Mouse (Mus musculus) WW6 (cell line): Measurements from ENCODE around the gene B230217C12Rik.

ENCODE experiments used
- DNase-seq: peaks from one replicate; pipeline ENCODE4 v3.0.0-alpha.2; 2013; ENCODE audit warnings: low read depth, low spot score

B230217C12Rik gene

DNA sequence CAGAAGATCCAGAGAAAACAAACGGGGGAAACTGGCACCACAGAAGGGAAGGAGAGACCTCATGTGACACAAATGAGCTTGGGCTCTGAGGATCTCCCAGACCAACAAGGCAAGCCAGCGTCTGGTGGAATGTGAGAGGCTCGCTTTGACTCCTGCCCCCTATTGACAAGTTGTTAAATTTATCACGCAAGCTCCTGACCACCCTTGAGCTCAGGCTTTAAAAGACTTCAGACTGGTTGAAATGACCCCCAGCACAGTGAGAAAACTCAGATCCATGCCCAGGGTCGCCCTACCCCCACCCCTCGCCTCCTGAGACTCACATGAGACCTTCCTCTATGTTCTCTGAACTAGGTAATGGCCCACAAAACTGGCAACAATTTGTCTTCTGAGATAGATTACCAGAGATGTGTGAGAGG lies at the start of gene B230217C12Rik:
Gene B230217C12Rik (plus strand): TSS at position 242 of the 416 bp plus-strand sequence.
- DNase-seq: peak; percentile 63

DNA sequence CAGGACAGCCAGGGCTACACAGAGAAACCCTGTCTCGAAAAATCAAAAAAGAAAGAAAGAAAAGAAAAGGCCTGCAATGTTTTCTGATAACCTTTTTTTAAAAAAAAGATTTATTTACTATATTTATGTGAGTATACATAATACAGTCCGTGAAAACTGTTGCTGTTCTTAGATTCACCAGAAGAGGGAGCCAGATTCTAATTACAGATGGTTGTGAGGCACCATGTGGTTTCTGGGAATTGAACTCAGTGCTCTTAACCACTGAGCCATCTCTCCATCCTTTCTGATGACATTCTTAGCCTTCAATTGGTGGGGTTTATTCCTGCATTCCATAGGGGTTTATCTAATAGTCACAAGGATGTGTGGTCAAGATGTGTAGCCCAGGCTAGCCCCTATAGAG lies 47.4 kb upstream of the B230217C12Rik start:
- DNase-seq: no peak

DNA sequence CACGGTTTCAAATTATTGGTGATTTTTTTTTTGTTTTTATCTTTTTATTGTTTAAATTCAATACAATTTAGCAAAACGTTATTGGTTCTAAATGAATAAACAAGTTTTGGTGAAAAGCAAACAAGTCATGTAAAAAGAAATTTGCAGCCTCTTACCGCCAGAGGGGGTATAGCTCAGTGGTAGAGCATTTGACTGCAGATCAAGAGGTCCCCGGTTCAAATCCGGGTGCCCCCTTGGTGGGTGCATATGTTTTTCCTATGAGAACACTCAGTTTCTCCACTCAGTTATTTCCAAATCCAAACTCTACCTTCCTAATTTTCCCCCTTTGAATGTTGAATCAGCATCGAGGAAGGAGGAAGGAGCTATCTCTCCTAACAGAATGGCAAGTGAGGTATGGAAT lies 43.7 kb upstream of the B230217C12Rik start:
- no peak for DNase-seq

DNA sequence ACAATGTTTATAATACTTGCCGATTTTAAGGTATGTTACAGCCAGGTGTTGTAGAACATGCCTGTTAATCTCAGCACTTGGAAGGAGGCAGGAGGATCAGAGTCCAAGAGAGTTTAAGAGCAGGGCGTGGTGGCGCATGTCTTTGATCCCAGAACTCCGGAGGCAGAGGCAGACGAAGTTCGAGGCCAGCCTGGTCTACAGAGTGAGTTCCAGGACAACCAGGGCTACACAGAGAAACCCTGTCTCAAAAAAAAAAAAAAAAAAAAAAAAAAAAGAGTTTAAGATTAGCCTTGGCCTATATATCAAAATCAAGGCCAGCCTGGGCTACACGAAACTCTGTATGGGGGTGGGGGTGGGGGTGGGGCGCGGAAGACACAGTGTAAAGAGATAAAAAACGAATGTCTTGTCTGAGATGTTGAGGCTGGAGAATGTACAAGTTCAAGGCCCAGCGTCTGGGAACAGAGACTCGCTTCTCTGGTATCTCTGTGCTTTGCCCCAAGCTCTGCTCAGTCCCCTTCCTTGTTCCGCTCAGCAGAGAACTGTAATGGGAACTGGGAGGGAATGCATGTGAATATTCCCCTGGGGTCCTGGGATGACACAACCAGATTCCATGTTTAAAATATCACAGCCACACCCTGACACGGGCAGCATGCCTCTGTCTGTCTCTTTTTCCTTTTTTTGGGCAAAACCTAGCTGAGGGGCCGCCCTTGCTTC lies 43.1 kb upstream of the B230217C12Rik start:
- DNase-seq: no peak

DNA sequence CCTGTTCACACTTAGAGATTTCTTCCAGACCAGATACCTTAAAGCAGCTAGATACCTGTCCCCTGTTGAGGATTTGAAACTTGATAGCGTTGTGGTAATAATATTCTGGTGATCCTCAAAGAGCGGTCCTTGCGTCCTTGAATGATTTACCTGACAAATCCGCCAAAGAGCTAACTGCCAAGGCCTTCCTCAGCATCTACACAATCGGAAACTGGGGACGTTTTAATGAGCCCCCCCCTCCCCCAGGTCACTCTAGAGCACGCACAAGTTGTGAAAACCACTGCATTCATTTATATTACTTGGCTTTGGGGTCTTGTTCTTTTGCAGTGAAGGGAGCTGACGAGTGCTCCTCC lies 42.5 kb upstream of the B230217C12Rik start:
- DNase-seq: no peak

DNA sequence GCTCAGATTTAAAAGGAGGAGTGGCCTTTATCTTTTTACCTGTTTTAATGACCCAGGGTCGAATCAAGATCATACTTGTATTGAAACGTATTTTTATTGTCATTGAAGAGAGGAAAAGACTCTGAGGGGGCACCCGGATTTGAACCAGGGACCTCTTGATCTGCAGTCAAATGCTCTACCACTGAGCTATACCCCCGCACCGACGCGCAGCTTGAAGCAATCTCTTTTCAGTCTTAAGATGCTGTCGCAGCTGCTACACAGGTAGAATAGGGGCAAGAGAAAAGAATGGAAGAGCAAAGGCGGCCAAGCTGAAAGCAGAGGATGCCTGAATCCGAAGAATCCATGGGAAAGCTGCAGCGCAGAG lies 41.8 kb upstream of the B230217C12Rik start, which contains the start of gene Lasp1:
Gene Lasp1 (plus strand): TSS at position 219 of the 364 bp plus-strand sequence.
- DNase-seq: peak; percentile 87

DNA sequence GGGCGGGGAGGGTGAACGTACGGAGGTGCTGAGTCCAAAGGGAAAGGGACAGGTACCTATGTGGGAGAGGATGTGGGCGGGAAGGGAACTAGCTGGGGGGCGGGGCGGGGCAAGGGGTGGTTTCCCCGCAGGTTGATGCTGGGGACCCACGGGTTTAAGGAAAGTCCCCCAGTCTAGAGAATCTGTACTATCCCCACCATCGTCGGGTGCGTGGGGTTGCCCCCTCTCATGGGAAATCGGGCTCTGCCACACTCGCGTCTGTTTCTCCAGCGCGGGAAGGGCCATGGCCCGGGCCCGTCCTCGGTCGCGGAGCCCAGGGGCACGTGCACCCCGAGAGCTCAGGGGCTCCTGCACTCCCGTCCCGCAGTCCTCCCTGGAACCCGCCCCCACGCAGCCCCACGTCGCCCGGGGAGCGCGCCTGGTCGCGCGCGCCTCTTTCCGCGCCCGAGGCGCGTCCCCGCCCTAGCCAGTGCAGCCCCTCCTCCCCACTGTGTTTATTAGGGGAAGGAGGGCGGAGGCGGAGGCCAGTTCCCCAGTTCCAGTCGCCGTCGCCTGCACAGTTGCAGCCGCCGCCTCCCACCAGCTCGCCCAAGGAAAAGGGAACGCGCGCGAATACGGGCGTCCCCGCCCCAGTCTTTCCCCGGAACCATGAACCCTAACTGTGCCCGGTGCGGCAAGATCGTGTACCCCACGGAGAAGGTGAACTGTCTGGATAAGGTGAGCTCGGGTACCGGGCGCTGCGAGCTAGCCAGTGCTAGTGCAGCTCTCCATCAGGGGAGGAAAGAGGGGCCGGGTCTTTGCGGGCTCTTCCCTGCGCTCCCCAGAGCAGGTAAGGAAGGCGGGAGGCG lies 41.2 kb upstream of the B230217C12Rik start:
- DNase-seq: peak; percentile 61

DNA sequence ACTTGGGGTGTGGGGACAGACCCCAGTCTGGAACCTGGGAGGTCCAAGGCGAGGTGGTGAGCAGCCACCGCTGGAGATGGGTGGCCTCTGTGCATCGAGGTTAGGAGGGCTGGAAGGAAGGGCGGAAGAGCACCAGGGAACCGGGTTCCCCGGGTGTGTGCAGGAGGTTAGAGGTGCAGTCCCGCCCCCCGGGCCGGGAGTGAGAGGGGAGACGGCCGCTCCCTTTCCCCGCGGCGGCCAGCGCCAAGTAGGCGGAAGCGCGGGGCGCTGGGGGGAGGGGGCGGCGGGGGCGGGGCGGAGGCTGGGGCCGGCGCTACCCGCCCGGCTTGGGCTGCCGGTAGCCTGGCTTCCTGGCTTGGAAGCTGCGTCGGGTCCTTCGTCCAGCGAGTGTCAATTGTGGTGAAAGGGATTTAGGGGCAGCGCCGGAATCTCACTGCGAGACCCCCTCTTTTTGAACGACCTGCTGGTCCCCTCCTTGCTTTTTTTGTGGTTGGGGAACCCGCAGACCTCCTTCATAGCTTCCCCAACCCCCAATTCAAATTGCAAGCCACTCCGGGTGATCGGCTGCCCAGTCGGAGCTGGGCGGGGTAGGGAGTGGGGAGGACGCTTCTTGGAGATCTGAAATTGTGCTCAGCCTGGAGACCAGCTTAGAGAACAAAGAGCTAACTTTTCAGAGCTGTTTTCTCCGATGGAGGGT lies 40.4 kb upstream of the B230217C12Rik start:
- no peak for DNase-seq

DNA sequence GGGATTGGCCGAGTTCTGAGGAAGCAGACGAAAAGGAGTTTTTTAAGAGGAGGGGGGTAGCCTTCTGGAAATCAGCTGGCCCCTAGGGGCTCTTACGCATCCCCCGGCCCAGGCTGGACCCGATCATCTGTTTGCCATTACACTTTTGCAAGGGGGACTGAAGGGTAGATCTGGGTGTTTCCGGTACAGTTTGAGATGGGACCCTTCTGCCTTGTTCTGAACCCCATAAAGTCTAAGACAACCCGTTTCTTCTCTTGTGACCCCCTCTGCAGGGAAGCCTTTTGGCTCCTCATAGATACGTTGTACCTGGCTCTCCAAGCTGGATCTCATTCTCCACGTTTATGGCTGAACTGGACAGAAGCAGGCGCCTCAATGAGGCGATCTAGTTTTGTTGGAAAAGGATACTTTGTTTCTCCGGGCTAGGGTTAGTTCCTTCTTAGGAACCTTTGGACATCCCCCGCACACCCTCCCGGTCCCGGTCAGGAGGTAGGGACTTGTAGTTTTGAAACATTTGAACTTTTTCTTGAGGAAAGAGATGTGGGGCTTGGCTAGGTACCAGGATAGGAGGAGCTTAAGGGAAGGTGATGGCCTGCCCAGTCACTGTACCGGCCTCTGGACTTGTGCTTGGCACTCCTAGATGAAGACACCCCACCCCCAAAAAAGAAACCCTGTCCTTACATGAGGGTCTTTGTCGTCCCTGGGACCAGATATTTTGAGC lies 39.7 kb upstream of the B230217C12Rik start:
- no peak for DNase-seq

DNA sequence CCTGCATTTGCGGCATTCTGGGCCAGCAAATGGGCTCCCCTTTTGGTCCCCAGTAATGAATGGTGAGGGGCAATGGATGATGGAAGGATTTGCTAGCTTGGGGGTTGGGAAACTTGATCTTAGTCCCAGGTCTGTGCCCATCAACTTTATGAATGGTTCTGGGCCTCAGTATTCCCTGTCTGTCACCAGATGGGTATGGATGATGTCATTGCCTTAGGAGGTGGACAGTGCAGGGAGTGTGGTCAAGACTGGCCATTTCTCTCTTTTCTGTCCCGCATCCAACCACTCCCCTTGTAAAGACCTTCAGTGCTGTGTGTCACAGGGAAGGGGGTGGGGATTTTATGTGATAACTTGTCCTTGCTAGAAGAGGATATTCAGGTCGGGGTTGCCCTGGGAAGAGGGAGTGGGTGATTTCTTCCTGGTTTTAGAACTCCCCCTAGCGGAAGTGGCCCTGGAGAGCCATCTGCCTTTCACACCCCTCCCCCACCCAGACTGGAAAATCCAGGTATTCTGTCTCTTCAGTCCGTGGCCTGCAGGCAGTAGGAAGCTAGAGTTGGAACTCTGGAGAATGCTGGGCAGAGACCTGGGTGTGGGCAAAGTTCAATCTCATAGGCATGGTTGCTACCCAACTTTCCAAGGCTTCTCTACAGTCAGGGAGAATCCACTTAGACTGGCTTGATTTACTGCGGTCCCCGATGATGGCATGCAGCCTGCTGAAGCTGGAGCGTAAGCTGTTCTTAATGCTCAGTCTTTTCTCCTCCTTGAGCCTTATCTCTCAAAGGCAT lies 39.0 kb upstream of the B230217C12Rik start:
- peak; percentile 67 for DNase-seq

DNA sequence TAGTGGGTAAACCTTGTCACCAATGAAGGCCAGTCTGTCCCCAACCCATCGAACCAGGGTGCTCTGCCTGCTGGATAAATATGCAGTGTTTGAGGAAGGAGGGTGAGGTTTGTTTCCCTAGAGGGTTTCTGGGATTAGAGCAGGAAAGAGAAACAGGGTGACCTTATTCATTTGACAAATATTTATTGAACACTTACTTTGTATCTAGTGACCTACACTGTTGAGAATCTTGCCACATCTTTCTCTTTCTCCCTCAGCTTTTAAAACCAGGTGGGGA lies 38.4 kb upstream of the B230217C12Rik start:
- DNase-seq: no peak

DNA sequence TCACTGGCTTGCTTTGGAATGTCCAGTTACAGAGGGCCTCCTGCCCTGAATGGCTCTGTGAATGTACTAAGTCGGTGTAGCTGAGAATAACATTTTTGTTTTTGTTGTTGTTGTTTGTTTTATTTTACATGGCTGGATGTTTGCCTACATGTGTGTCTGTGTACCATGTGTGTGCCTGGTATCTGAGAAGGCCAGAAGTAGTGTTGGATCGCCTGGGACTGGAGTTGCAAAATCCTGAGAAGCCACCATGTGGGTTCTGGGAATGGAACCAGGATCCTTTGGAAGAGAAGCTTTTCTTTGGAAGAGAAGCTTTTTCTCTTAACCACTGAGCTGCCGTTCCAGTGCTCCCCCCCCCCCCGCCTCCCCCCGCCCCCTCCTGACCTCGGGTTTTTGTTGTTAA lies 38.1 kb upstream of the B230217C12Rik start:
- DNase-seq: no peak

DNA sequence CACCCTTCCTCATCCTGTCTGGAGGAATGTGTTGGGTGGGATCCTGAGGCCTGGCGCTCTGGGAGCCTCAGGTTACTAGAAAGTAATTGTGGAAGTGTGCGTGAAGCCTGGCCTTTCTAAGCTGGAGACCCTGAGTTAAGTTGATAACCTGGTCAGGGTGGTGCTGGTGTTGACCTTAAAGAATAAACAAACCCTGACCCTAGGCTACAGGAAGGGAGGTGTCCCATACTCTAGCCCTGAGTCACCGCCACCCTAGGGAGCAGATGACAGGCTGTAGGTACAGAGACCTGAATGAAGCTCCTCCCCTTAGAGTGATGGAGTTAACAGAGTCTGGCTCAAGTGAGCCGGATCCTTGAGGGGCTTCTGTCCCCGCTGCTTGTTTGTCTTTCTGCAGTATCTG lies 36.7 kb upstream of the B230217C12Rik start:
- DNase-seq: no peak

DNA sequence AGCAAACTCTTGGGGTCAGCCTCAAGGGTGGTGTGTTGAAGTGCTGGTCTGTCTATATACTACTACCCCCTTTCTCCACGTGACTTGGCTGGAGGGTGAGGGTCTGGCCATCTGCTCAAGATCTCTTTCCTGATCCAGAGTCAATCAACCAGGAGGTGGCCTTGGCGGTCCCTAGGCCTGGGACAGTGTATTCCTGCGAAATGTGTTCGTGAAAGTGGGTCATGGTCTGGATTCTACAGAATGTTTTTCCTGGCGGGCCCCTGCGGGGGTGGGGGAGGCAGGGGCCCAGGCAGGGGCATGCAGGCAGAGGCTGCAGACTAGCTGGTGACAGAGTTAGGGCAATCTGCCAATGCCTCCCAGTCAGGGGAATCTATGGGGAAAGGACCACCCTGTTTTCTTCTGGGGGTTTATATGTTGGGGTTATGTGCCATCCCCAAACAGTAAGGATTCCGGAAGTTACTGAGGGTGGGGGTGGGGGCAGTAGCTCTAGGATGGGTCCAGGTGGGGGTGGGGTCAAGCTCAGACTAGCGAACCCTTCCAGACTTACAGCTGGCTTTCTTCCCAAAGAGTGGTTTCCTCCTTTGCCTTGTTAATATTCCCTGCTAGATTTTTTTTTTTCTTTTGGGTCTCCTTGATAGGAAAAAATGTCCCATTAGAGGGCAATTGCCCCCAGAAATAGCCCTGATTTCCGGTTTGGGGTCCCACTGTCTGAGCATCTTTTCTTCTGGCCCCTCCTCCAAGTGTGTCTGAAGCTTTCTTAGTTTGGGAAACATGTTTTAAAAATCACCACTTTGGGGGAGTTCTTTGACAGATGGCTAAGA lies 35.5 kb upstream of the B230217C12Rik start:
- DNase-seq: no peak

DNA sequence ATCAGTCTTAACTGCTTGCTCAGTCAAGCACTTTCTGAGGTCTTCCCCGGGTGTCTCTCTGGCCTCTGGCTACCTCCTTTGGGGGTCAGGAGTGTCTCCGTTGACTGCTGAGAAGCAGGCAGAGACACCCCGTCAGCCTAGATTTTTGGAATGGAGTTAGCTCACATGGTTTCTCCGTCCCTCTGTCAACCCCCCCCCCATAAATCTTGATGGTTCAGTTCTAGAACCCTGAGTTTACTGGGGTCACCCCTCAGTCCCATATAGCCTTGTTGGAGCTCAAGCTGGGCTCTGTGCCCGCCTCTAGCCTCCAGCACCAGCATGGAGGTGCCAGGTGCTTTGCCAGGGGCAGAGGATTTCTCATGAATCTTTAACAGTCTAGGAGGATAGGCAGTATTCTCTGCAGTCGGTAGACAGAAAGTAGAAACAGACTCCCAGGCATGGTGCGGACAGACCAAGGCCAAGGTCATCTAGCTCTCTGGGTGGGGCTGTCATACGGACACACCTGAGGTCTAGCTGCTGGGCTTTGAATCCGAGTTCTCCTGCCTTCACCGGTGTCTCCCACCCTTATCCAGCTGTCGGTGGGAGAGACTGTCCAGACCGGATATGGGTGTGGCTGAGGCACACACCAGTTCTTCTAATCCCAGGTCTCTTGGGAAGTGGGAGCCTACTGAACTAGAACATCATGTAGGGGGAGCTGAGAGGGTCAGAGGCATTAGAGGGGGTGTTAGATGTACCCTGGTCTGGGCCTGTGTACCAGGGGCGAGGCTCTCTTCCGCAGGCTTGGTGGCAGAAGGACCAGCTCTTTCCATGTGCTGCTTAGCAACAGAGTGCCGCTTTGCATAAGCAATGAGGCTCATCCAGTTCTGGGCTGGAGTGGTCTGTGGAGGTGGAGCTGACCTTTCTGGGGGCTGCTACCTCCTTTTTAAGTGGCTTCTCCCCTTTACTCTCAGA lies 34.6 kb upstream of the B230217C12Rik start:
- DNase-seq: no peak

DNA sequence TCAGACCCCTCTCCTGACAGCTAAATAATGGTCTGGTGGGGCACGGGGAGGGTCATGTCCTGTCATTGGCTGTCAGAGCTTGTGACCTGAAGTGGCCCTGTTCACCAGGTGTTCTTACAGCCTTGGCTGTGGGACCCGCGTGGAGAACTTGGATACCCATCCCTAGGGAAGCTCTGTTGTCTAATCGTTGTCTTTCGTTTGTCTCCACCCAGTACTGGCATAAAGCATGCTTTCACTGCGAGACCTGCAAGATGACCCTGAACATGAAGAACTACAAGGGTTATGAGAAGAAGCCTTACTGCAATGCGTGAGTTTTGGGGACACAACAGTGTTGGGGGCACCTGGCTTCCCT lies 34.0 kb upstream of the B230217C12Rik start:
- no peak for DNase-seq

DNA sequence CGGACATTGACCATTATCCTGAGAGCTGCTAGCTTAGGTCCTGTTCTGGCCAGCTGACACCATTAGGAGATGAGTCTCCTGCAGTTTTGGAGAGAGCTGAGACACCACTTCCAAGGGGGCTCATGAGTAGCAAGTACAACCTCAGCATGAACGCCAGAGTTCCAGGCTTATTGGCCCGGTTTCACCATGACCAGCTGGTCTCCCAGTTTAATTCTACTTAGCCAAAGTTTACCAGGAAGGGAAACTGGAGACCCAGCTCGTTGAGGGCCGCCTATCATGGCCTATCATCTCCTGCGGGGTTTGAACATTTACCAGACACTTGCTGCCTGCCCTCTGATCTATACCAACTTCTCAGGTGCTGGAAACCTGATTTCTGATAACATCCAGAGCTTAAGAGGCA lies 33.0 kb upstream of the B230217C12Rik start:
- no peak for DNase-seq

DNA sequence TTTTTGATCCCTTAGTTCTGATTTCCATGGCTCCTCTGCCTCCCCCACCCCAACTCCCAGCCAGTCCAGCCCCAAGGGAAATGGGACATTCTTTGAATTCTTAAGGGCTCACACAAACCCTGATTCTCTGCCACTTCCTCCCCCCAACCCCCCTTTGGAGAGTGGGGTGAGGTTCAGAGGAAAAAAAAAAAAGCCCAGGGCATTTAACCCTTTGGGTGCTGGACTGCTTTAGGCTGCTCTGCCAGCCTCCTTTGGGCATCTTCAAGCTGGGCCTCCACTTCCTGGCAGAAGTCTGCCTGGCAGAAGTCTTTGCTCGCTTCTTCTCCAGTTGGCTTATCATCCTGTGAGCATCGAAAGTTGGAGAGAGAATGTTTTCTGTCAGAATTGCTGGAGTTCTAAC lies 32.5 kb upstream of the B230217C12Rik start:
- DNase-seq: no peak

DNA sequence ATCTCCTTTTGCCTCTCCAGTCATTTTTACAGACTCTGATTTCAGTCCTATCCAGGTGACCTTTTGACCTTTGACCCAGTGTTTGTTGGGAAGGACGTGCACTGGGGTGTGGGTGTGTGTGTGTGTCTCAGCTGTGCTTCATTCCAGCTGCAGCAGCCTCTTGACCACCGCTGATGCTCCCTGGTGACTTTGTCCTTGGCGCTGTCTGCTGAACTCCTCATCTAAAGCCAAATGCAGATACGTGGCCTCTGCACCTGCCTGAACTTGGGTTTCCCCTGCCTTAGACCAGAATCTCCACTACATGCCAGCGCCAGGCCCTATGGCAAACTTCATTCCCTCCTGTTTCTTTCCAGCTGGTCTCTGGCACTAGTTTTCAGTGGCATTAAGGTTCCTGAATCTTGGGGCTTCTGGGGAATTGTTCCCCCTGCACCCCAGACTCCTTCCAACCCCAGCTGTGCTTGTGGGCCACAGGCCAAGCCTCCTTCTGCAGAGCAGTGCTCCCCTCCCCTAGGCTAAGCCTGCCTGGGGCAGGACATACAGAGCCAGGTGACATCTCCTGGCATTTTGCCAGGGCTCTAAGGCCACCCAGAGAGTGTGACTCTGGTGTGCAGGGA lies 31.9 kb upstream of the B230217C12Rik start:
- no peak for DNase-seq
